Mouse (Mus musculus): ENCODE measurements around the gene Zranb1. TPM values are rescaled to one million over a fixed set of nuclear protein-coding genes. Genes with fewer than 3 reads are reported as not detected.

The Zranb1 gene
- polyA plus RNA-seq, 1 experiment = 5.4 TPM

- Histone ChIP-seq H3K27me3 (ENCODE audit: control insufficient read depth, insufficient read depth, insufficient read length) (no peaks in the 10 kb centered on the region), H3K4me3 (ENCODE audit: insufficient read depth, poor library complexity, severe bottlenecking) (no peak overlapping the region), H3K79me2 (ENCODE audit: control insufficient read depth, insufficient read depth) (no peaks in the 10 kb centered on the region), H3K79me3 (ENCODE audit: low read depth) (no peaks in the 10 kb centered on the region), H3K36me3 (ENCODE audit: control insufficient read depth, insufficient read depth) (no peaks in the 10 kb centered on the region), H3ac (ENCODE audit: control insufficient read depth, insufficient read length, low read depth) (no peak overlapping the region)
- no peak for TF ChIP-seq MYOG (IDR thresholded peaks at IDR 0.05; ENCODE audit: control insufficient read depth, extremely low read depth, insufficient read length)
- no peak for TF ChIP-seq CTCF (IDR thresholded peaks at IDR 0.05; ENCODE audit: control insufficient read depth, insufficient read depth, insufficient read length)
- TF ChIP-seq MAX (IDR thresholded peaks at IDR 0.05) = no peak
- TF ChIP-seq USF1 (IDR thresholded peaks at IDR 0.05; ENCODE audit: low read depth) = no peak
- no peak for TF ChIP-seq MYOD1 (IDR thresholded peaks at IDR 0.05; ENCODE audit: control insufficient read depth, insufficient read length, low read depth)
- TF ChIP-seq FOSL1 (IDR thresholded peaks at IDR 0.05; ENCODE audit: insufficient read depth, low read length, poor library complexity, severe bottlenecking) = no peak
- TF ChIP-seq CEBPB (IDR thresholded peaks at IDR 0.05; ENCODE audit: low read depth) = no peak
These were observed 38.1 kb upstream of the Zranb1 start for GRCm38 (mm10) chr7:132892806-132893205.

GRCm38 (mm10) chr7:132893336-132893735 is 37.6 kb upstream of the Zranb1 start:
- Histone ChIP-seq H3K79me3 (ENCODE audit: low read depth) (no peaks in the 10 kb centered on the region), H3K4me3 (ENCODE audit: insufficient read depth, poor library complexity, severe bottlenecking) (no peak overlapping the region), H3K27me3 (ENCODE audit: control insufficient read depth, insufficient read depth, insufficient read length) (no peaks in the 10 kb centered on the region), H3ac (ENCODE audit: control insufficient read depth, insufficient read length, low read depth) (no peak overlapping the region), H3K36me3 (ENCODE audit: control insufficient read depth, insufficient read depth) (no peaks in the 10 kb centered on the region), H3K79me2 (ENCODE audit: control insufficient read depth, insufficient read depth) (no peaks in the 10 kb centered on the region)
- TF ChIP-seq MYOD1 (IDR thresholded peaks at IDR 0.05; ENCODE audit: control insufficient read depth, insufficient read length, low read depth) = no peak
- no peak for TF ChIP-seq MAX (IDR thresholded peaks at IDR 0.05)
- no peak for TF ChIP-seq USF1 (IDR thresholded peaks at IDR 0.05; ENCODE audit: low read depth)
- no peak for TF ChIP-seq FOSL1 (IDR thresholded peaks at IDR 0.05; ENCODE audit: insufficient read depth, low read length, poor library complexity, severe bottlenecking)
- TF ChIP-seq CTCF (IDR thresholded peaks at IDR 0.05; ENCODE audit: control insufficient read depth, insufficient read depth, insufficient read length) = no peak
- TF ChIP-seq CEBPB (IDR thresholded peaks at IDR 0.05; ENCODE audit: low read depth) = no peak
- no peak for TF ChIP-seq MYOG (IDR thresholded peaks at IDR 0.05; ENCODE audit: control insufficient read depth, extremely low read depth, insufficient read length)

GRCm38 (mm10) chr7:132894841-132895555 is 35.9 kb upstream of the Zranb1 start:
- Histone ChIP-seq H3ac (ENCODE audit: control insufficient read depth, insufficient read length, low read depth) (no peak overlapping the region), H3K79me2 (ENCODE audit: control insufficient read depth, insufficient read depth) (no peaks in the 10 kb centered on the region), H3K4me3 (ENCODE audit: insufficient read depth, poor library complexity, severe bottlenecking) (no peak overlapping the region), H3K79me3 (ENCODE audit: low read depth) (no peaks in the 10 kb centered on the region), H3K36me3 (ENCODE audit: control insufficient read depth, insufficient read depth) (no peaks in the 10 kb centered on the region), H3K27me3 (ENCODE audit: control insufficient read depth, insufficient read depth, insufficient read length) (no peaks in the 10 kb centered on the region)
- no peak for TF ChIP-seq CTCF (IDR thresholded peaks at IDR 0.05; ENCODE audit: control insufficient read depth, insufficient read depth, insufficient read length)
- no peak for TF ChIP-seq MYOG (IDR thresholded peaks at IDR 0.05; ENCODE audit: control insufficient read depth, extremely low read depth, insufficient read length)
- TF ChIP-seq MYOD1 (IDR thresholded peaks at IDR 0.05; ENCODE audit: control insufficient read depth, insufficient read length, low read depth) = no peak
- no peak for TF ChIP-seq MAX (IDR thresholded peaks at IDR 0.05)
- no peak for TF ChIP-seq CEBPB (IDR thresholded peaks at IDR 0.05; ENCODE audit: low read depth)
- no peak for TF ChIP-seq USF1 (IDR thresholded peaks at IDR 0.05; ENCODE audit: low read depth)

- TF ChIP-seq MYOD1 (IDR thresholded peaks at IDR 0.05; ENCODE audit: control insufficient read depth, insufficient read length, low read depth) (no peak), MYOG (IDR thresholded peaks at IDR 0.05; ENCODE audit: control insufficient read depth, extremely low read depth, insufficient read length) (no peak), MAX (IDR thresholded peaks at IDR 0.05) (no peak), FOSL1 (IDR thresholded peaks at IDR 0.05; ENCODE audit: insufficient read depth, low read length, poor library complexity, severe bottlenecking) (no peak), CTCF (IDR thresholded peaks at IDR 0.05; ENCODE audit: control insufficient read depth, insufficient read depth, insufficient read length) (no peak), USF1 (IDR thresholded peaks at IDR 0.05; ENCODE audit: low read depth) (no peak), CEBPB (IDR thresholded peaks at IDR 0.05; ENCODE audit: low read depth) (no peak)
- no peaks in the 10 kb centered on the region for H3K79me2 ChIP-seq (ENCODE audit: control insufficient read depth, insufficient read depth)
- no peak overlapping the region for H3ac ChIP-seq (ENCODE audit: control insufficient read depth, insufficient read length, low read depth)
- no peaks in the 10 kb centered on the region for H3K36me3 ChIP-seq (ENCODE audit: control insufficient read depth, insufficient read depth)
- no peak overlapping the region for H3K4me3 ChIP-seq (ENCODE audit: insufficient read depth, poor library complexity, severe bottlenecking)
- no peaks in the 10 kb centered on the region for H3K79me3 ChIP-seq (ENCODE audit: low read depth)
- H3K27me3 ChIP-seq (ENCODE audit: control insufficient read depth, insufficient read depth, insufficient read length) = no peaks in the 10 kb centered on the region
These were observed 34.6 kb upstream of the Zranb1 start for GRCm38 (mm10) chr7:132896206-132896815.

DNA sequence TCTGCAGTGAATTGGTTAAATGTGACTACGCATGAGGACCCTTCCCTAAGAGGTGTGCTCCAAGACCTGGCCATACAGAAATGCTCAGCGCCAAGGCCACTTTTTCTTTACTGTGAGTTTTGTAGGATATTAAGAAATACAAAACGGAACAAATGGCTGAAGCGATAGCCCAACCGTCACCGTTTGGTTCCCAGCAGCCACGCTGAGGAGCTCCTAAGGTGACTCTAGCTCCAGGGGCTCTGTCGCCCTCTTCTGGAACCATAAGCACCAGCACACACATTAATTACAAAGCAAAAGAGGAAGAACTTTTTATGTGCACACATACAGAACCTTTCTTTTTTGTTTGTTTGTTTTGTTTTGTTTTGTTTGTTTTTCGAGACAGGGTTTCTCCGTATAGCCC is 33.7 kb upstream of the Zranb1 start:
- no peaks in the 10 kb centered on the region for H3K79me2 ChIP-seq (ENCODE audit: control insufficient read depth, insufficient read depth)
- no peak for TF ChIP-seq MAX (IDR thresholded peaks at IDR 0.05)
- no peak for TF ChIP-seq MYOG (IDR thresholded peaks at IDR 0.05; ENCODE audit: control insufficient read depth, extremely low read depth, insufficient read length)
- TF ChIP-seq CEBPB (IDR thresholded peaks at IDR 0.05; ENCODE audit: low read depth) = no peak
- TF ChIP-seq CTCF (IDR thresholded peaks at IDR 0.05; ENCODE audit: control insufficient read depth, insufficient read depth, insufficient read length) = no peak
- TF ChIP-seq MYOD1 (IDR thresholded peaks at IDR 0.05; ENCODE audit: control insufficient read depth, insufficient read length, low read depth) = no peak
- TF ChIP-seq USF1 (IDR thresholded peaks at IDR 0.05; ENCODE audit: low read depth) = no peak
- no peak for TF ChIP-seq FOSL1 (IDR thresholded peaks at IDR 0.05; ENCODE audit: insufficient read depth, low read length, poor library complexity, severe bottlenecking)
- no peak overlapping the region for H3K4me3 ChIP-seq (ENCODE audit: insufficient read depth, poor library complexity, severe bottlenecking)
- H3K27me3 ChIP-seq (ENCODE audit: control insufficient read depth, insufficient read depth, insufficient read length) = no peaks in the 10 kb centered on the region
- H3K36me3 ChIP-seq (ENCODE audit: control insufficient read depth, insufficient read depth) = no peaks in the 10 kb centered on the region
- no peak overlapping the region for H3ac ChIP-seq (ENCODE audit: control insufficient read depth, insufficient read length, low read depth)
- H3K79me3 ChIP-seq (ENCODE audit: low read depth) = no peaks in the 10 kb centered on the region
